Mouse (Mus musculus): Measurements from ENCODE around the gene Pla2g2e. TPM values are rescaled to one million over a fixed set of nuclear protein-coding genes. Genes with fewer than 3 reads are reported as not detected.
"Not testable (repeated sequence)": the region's sequence is repeated elsewhere in the genome, so short reads cannot be mapped to it uniquely, and the experiment has no call there.

Pla2g2e gene
- total RNA-seq, 2 experiments from 2014 or later = not detected

DNA sequence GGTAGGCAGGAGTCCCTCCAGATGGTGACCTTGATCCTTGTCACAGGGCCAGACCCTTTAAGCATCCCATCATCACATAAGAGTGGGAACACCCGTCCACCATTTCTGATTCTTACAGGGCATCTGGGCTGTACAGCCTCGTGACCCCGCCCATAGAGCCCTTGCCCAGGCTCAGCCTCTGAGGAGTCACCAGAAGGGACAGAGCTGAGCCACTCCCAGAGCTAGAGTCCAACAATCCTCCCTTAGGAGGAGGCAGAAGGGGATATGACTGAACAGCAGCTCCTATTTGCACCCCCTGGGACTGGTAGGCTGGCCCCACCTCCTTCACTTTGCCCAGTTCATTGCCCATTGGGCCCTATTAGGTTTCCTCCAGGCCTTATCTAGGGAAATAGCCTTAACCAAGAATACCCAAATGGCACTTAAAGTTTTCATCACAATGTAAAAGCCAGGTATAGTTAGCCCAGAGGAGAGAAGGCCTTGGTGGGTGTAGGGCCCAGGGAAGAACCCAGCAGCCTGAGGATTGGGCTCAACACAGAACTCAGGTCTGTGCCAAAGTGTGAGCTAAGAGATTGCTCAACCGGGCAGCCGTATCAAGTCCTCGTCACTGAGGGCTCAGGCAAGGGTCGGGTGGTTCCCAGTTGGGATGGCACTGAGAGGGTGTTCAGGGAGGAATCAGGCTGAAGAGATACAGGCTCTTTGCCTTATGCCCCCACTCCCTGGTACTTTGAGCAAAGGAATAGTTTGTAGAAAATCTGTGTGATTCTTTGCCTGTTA lies 3.3 kb downstream of the Pla2g2e start:
- no peak for DNase-seq (ENCODE audit: low spot score in 2 of 2)

DNA sequence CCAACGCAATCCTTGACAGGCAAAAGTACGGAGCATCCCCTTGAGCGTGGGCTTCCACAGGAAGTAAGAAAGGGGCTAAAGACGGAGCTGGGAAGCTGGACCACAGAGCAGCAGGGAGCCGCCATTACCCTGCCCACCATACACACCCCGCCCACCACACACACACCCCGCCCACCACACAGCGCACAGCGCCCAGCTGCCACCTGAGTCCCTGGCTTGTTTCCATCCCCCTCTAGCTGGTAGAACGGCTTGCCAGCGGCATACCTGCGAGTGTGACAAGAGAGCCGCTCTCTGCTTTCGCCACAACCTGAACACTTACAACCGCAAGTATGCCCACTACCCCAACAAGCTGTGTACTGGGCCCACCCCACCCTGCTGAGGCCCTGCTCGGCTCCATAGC lies 4.4 kb downstream of the Pla2g2e start:
- DNase-seq (ENCODE audit: low spot score in 2 of 2) = peak in 1 of 2 experiments; percentile 48

DNA sequence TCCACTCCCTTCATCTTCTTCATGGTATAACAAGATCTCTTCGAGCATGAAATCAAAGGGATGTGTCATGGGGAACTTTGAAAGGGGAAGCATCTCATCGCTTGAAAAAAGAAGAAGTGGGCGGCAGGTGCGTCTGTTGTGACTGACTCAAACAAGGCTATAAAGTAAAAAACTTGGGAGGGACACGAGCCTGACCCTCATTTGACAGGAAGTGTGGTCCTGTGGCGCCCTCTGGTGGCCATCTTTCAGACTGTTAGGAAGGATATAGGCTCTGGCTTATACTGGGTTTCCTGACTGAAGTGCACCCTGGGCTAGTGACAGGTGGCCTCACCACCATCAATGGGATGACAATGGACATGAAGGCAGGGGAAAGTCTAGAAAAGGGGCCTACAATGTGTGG lies 6.5 kb downstream of the Pla2g2e start:
- peak; percentile 90 to 97 for DNase-seq (ENCODE audit: low spot score in 2 of 2)

DNA sequence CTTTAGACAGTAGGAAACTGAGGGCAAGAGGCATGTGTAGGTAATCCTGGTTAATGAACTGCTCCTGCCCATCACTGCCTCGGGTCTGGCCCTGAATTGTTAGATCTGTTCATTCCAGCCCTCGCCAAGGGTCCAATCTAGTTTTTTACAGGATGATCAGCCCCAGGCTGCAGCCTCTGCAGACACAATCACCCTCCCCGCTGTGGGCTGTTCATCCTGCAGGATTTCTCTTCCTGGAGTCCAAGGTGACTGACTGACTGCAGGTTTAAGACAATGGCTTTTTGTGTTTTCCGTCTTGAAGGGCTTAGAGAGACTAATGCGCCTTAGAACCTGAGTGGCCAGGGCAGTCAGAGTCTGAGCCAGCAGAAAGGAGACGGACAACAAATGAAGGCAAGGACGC lies 11.4 kb downstream of the Pla2g2e start:
- DNase-seq (ENCODE audit: low spot score in 2 of 2) = no peak

DNA sequence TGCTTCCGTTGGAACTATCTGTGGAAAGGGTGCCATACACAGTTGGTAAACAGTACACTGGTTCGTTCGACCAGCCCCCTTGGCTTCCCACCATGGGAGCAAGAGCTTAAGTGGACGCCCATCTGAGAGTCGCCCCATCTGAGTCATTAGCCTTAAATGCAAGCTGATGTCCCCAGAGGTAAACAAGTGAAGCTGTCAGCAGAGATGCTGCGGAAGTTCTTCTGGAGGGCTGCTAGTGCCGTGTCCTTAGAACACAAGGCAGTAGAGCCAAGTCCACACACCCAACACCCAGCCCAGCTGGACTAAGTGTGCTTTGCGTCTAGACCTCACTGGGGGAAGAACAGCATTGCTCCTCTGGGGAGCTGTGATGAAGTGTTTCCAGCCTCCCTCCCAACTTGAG lies 11.9 kb downstream of the Pla2g2e start:
- DNase-seq (ENCODE audit: low spot score in 2 of 2) = no peak

DNA sequence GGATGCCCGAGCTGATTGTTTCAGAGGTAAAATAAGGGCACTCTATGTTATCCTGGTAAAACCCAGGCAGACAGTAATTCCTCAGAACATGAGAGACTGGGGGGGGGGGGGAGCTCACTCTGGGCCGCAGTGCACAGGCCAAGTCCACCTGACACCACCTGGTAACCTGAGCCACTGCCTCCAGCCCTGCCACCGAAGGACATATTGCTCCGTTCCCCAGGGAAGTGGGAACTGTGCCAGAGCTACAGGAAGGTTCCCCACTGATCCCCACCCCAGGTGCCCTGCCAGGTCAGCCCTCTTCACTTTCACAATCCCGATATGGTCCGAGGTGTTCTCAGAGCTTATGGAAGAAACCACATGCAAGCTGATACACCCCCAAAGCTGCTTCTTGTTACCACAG lies 14.9 kb downstream of the Pla2g2e start:
- DNase-seq (ENCODE audit: low spot score in 2 of 2) = no peak

DNA sequence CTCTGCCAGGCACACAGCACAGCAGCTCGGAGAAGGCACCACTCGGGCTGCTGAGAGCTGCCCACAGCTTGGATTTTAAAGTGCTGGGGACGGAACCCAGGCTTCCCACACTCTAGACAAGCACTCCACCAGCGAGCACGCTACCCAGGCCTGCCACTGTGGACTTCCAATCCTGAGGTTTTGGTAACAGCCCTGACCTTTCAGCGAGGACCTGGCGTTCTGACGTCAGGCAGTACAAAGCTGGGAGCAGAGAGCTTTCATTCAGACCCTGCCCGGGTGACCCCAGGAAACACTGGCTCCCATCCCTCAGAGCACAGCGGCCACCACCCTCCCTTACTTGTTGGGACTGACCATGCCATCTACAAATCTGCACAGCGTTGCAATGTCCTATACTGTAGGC lies 16.0 kb downstream of the Pla2g2e start:
- DNase-seq (ENCODE audit: low spot score in 2 of 2) = not testable (repeated sequence)

DNA sequence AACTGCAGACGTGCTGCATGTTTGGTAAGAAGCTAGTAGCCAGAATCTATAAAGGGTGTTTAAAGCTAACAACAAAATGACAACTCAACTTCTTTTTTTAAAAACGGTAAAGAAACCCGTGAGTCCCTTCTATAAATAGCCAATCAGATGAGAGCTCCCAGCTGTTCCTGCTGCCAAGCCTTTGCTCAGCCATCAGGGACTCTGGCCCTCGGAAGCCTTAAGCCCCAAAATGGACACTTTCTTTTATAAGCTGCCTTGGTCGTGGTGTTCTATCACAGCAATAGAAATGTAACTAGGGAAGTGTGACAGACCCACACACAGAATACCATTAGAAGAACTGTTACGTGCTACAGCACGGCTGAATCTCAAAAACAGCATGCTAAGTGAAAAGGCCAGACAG lies 21.6 kb downstream of the Pla2g2e start:
- no peak for DNase-seq (ENCODE audit: low spot score in 2 of 2)

DNA sequence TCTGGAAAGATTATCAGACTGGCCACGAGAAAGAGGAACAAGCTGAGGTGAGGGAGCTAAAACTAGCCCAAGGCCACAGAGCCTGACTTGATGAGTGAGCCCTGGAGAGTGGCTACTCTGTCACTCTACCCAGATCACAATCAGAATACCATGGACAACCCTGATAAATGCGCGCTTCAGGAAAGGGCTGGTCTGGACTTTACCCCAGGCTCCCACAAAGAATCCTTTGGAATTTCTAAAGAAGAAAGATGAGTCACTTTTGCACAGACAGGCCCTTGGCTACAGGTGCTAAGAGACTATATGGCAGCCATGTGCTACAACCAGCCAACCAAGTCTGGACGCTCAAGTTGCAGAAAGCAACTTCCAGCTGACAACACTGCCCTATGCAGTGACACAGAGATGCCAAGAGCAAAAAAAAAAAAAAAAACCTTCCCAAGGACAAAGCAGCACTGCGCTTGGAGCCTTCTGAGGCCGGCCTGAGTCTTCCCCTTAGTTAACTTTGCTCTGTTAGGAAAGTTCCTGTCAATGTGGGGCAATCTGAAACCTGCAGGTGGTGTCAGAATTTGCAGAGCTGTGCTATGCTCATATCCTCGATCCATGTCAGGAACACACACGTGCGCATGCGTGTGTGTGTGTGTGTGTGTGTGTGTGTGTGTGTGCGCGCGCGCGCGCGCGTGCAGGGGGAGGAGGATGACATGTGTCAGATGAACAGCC lies 28.0 kb downstream of the Pla2g2e start:
- no peak for DNase-seq (ENCODE audit: low spot score in 2 of 2)

DNA sequence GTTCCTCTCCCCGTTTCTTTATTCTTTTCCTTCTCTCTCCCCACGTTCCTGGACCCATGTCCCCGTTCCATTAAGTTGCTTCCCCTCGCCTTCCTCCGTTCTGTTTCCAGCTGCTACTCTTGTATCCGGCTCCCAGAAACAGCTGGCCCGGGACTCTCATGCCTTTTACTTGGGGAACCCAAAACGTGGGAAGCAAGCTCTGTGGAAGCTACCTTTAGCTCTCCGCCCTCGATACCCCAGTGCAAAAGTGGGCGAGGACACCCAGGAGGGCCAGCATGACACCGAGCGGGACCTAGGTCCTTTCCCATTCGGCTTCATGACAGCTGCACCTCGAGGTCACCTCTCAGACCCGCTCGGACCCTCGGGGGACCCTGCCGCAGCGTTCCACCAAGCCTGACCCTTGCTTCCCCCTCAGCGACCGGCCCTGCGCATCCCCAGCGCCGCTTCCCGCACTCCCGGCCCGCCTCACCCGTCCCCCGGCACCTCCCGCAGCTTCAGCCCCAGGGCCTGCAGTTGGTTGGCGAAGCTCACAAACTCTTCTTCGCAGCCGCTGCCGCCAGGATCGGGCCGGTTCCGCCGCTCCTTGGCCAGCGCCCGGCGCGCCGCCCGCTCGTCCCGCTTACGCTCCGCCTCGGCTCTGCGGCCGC lies 35.5 kb downstream of the Pla2g2e start:
- no peak for DNase-seq (ENCODE audit: low spot score in 2 of 2)

DNA sequence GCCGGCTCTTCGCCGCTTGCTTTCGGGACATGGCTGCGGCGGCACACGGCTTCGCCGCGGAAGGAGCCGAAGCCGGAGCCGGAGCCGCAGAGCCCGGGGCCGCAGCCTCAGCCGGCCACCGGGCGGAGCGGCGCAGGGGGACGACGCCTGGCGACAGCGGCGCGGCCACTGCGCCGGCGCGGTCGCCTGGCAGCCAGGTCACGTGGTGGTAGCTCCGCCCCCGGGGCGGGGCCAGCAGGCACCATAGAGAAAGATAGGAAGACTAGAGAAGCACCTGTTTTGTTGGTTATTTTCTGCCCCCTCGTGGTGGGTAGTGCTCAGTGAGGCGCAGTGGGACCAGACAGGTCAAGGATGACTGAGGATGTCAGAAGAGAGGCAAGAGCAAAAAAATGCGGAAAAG lies 36.1 kb downstream of the Pla2g2e start, which contains the start of gene Otud3:
Gene Otud3 (minus strand): TSS at position 149 of the 400 bp plus-strand sequence.
- peak; percentile 90 to 95 for DNase-seq (ENCODE audit: low spot score in 2 of 2)

DNA sequence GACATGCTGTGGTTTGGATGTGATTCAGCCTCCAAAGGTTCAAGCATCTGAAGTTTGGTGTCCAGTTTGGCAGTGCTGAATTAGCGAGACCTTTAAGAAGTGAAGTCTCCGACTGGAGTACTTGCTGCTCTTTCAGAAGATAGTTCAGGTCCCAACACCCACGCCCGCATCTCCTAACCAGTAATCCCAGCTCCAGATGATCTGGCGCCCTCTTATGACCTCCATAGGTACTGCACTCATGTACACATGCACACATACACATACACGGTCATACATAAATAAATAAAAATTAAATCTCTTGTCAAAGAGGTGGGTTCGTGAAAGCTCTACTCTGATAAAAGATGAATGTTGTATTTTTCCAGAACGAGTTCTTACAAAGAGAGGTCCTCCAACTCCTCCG lies 39.5 kb downstream of the Pla2g2e start:
- no peak for DNase-seq (ENCODE audit: low spot score in 2 of 2)

DNA sequence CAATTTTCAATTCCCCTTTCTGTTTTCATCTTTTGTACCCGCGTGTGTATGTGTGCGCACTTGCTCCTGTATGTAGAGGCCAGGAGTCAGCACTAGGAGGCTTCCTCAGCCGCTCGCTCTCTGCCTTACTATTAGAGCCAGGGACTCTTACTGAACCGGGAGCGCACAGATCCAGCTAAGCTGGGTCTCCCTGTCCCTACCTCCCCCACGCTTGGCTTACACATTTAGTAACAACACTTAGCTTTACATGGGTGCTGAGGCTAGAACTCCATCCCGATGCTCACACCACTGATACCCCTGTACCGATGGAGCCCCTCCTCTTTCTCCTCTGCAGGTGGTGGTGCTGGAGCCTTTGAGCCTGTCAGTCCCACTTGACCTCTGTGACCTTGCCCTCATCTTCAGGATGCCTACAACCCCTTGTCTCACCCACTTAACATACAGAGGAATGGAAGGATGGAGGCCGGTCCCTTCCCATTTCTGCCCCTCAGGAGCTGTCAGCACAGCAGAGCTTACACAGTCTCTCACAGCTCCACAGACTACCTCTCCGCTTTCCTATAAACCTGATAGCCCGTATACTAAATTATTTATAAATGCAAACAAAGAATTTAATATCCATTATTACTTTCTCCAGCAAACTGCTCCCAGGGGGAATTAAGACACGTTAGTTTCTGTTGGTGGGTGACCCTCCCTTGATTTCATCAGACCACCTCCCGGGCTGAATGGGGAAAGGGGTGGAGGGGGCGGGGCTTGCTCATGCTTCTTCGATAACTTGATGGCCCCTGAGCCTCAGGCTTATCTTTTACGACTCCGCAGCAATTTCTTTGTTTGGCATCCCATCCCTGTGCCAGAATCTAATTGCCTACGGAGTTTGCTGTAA lies 43.8 kb downstream of the Pla2g2e start:
- DNase-seq (ENCODE audit: low spot score in 2 of 2) = no peak

DNA sequence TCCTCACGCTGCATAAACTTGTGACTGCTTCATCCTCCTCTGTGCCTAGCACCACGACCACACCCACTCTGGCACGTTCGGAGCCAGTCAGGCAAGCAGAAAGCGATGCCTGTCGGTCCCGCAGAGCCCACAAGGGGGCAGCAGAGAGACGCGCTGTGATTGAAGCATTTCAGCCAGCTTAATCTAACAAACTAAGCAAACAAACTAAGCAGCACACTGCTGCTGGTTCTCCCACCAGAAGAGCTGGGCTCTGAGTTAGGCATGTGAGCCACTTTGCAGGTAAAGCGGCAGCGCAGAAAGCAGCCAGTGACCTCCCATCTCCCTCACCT lies 44.4 kb downstream of the Pla2g2e start:
- peak; percentile 98 to 99 for DNase-seq (ENCODE audit: low spot score in 2 of 2)

DNA sequence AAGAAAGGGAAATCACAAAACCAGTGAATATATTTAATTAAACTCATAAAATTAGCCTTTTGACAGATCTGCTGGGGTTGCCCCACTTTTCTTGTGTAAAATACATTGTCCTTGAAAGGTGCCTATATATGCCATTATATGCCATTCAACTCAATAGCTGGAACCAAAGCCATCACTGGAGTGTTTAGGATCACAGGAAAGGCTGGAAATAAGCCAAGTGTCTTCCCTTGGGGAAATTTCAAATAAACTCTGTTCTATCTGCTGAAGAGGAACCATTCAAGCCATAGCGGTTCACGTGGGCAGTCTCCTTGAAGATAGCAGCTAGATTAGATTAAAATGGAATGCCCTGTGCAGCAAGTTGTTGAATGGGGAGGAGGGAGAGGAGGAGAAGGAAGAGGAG lies 47.8 kb downstream of the Pla2g2e start:
- DNase-seq (ENCODE audit: low spot score in 2 of 2) = no peak

Other genes starting within 250 kb of the Pla2g2e start
- gene Vwa5b1, start 242.1 kb upstream of the Pla2g2e start, total RNA-seq (2021) = 1 to 10 TPM; 4.2 to 4.6 TPM
- gene Pla2g2c, start 153.2 kb upstream of the Pla2g2e start, total RNA-seq (2021) = under 1 TPM in 1 of 2 experiments, not detected in 1; 0.35 TPM
- 1 to 10 TPM in 1 of 2 experiments, under 1 TPM in 1; 0.56 to 1.2 TPM for gene Ubxn10, start 140.8 kb upstream of the Pla2g2e start, total RNA-seq (2021)
- under 1 TPM in 1 of 2 experiments, not detected in 1; 0.14 TPM for gene Pla2g2f, start 120.3 kb upstream of the Pla2g2e start, total RNA-seq (2021)
- gene Pla2g2d, start 102.2 kb upstream of the Pla2g2e start, total RNA-seq (2021) = under 1 TPM; 0.47 to 0.77 TPM
- gene Pla2g5, start 14.5 kb upstream of the Pla2g2e start, total RNA-seq (2021) = 1 to 10 TPM; 3.6 to 3.9 TPM
- gene Gm13030, start 4.0 kb upstream of the Pla2g2e start, total RNA-seq (2021) = not detected
- 10 to 100 TPM; 14.8 to 17.1 TPM for gene Otud3, start 36.0 kb downstream of the Pla2g2e start, total RNA-seq (2021)
- gene Rnf186, start 89.2 kb downstream of the Pla2g2e start, total RNA-seq (2021) = not detected
- gene Tmco4, start 94.9 kb downstream of the Pla2g2e start, total RNA-seq (2021) = 1 to 10 TPM; 2.1 to 2.3 TPM
- 1 to 10 TPM; 5.7 to 7.6 TPM for gene Htr6, start 197.6 kb downstream of the Pla2g2e start, total RNA-seq (2021)
- gene Nbl1, start 215.1 kb downstream of the Pla2g2e start, total RNA-seq (2021) = 10 to 100 TPM; 62.6 to 66.6 TPM

Data from left cerebral cortex, adult 18-20 months (tissue).